Mouse (Mus musculus) lung, adult 2 months (tissue): Measurements from ENCODE around the gene Bpifa5. TPM values are rescaled to one million over a fixed set of nuclear protein-coding genes. Genes with fewer than 3 reads are reported as not detected.
A peak's percentile ranks its signal among the peaks of the same experiment; 100 is the strongest.

Experiments
- DNase-seq: peaks from one replicate; pipeline ENCODE4 v3.0.0; 2022
- H3K4me1 ChIP-seq: fragments of 200-500 bp; 2 replicates; pipeline ENCODE4 v1.6.1; 2011; ENCODE audit warnings: low read length; ENCODE audit not compliant: control insufficient read depth, insufficient read depth
- H3K4me3 ChIP-seq: fragments of 200-500 bp; replicated peaks from 2 replicates; pipeline ENCODE3; 2011; ENCODE audit warnings: low read depth, mild to moderate bottlenecking, control low read depth, low read length; ENCODE audit errors: extremely low read depth
- CTCF ChIP-seq: fragments of 200-500 bp; IDR thresholded peaks from 2 replicates; pipeline ENCODE4 v1.5.1; 2011; ENCODE audit warnings: mild to moderate bottlenecking, low read length, control low read depth; ENCODE audit not compliant: insufficient read depth
- POLR2A ChIP-seq: fragments of 200-500 bp; IDR thresholded peaks from 2 replicates; pipeline ENCODE4 v1.6.1; 2011; ENCODE audit warnings: low read depth, mild to moderate bottlenecking, control low read depth, low read length, borderline replicate concordance; ENCODE audit errors: extremely low read depth
- WGBS: fragments of 180-500 bp; shearing (Covaris S2); methylation state at CpG from one replicate; pipeline ENCODE4 v1.1.7; 2018; 5-methylcytosine and 5-hydroxymethylcytosine counted together
- polyA plus RNA-seq: library from polyadenylated mRNA; depleted of rRNA; stranded (reverse); fragments of >200 nt; gene quantifications from 2 replicates; pipeline ENCODE4 v1.2.3, GENCODE M21; 2012; rRNA removed

Gene Bpifa5
- polyA plus RNA-seq, 1 experiment: 4.3 TPM

GRCm38 (mm10) chr2:154204630-154205029 lies 42.2 kb downstream of the Bpifa5 start:
- WGBS: 89% methylated on average over 4 of the region's 4 CpGs
- TF ChIP-seq CTCF: no peak
- no peak for TF ChIP-seq POLR2A
- Histone ChIP-seq H3K4me3 (no peak overlapping the region), H3K4me1 (no peaks in the 10 kb centered on the region)
- no peak for DNase-seq

DNA sequence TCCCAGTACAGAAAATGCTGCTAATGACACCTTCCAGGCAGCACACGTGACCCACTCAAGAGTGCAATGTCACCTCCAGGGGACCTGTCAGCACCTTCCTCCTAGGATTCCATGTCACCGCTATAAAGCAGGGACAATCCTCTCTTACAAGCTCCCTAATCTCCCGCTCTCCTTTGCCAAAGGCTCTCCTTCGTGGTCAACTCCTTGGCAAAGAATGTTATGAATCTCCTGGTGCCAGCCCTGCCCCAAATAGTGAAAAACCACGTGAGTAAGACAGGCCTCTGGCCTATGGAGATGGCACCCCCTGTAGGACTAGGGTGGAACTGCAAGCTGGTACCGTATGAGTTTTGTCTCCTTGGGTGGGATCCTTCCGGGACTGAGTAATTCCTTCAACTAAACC lies 44.5 kb downstream of the Bpifa5 start:
- H3K4me1 ChIP-seq: no peaks in the 10 kb centered on the region
- H3K4me3 ChIP-seq: no peak overlapping the region
- 38% methylated on average over 7 of the region's 7 CpGs for WGBS
- TF ChIP-seq CTCF: peak; percentile 75
- TF ChIP-seq POLR2A: no peak
- DNase-seq: peak; percentile 46

DNA sequence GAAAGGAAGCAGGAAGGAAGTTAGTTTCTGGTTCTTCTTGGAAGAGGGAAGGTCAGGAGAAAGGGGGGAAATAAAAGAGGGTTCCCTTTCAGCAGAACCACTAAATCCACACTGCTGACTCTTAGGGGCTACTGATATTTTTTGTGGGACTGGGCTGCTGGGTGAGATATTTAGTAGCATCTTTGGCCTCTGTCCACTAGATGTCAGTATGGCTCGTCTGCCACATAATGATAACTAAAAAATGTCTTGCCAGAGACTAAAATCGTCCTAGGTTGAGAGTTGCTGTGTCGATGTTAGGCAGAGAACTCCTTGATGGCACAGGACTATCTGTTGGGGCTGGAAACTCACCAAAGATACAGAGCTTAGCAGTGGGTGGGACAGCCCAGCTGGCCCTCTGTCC lies 46.7 kb downstream of the Bpifa5 start:
- Histone ChIP-seq H3K4me3 (no peak overlapping the region), H3K4me1 (no peaks in the 10 kb centered on the region)
- no peak for DNase-seq
- TF ChIP-seq CTCF (peak; percentile 32; the same call in 1 of the 2 replicates), POLR2A (no peak)
- 4% methylated on average over 3 of the region's 3 CpGs for WGBS

DNA sequence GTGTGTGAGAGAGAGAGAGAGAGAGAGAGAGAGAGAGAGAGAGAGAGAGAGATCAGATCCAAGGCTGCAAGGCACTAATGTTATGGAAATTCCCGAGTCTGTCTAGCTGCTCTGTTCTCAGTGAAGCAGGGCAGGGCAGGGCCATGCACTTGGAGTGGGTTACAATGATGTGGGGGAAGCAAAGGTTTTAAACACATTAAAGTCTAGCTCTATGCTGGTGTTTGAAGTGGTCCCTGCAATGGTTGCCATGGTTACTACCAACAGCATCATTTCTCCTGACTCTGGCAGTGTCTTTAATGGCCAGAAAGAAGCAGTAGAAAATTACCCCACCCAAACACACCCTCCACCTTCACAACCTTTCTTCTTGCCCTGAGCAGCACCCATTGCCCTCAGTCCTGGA lies 48.7 kb downstream of the Bpifa5 start:
- no peak for DNase-seq
- H3K4me3 ChIP-seq: no peak overlapping the region
- no peaks in the 10 kb centered on the region for H3K4me1 ChIP-seq
- TF ChIP-seq CTCF (no peak), POLR2A (no peak)
- 48% methylated on average over 1 of the region's 1 CpGs for whole genome bisulfite sequencing

DNA sequence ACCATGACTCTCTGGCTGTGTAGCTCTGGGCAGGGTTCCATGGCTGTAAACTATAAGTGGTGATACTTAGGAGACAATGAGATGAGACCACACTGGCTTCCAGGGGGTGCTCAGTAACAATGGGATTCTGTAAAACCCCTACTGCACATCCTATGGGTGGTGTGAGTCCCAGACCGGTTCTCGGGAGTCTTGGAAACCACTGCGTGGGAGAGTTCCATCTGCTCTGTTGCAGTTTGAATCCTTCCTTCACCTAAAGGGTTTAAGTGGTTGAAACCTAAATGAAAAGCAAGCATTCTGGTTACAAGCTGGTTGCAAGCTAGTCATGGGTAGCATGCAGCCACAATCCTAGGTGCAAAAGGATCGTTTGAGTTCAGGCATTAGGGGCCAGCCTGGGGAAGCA lies 49.5 kb downstream of the Bpifa5 start:
- TF ChIP-seq POLR2A: no peak
- TF ChIP-seq CTCF: no peak
- no peak for DNase-seq
- H3K4me1 ChIP-seq: no peaks in the 10 kb centered on the region
- 87% methylated on average over 4 of the region's 4 CpGs for WGBS
- no peak overlapping the region for H3K4me3 ChIP-seq

DNA sequence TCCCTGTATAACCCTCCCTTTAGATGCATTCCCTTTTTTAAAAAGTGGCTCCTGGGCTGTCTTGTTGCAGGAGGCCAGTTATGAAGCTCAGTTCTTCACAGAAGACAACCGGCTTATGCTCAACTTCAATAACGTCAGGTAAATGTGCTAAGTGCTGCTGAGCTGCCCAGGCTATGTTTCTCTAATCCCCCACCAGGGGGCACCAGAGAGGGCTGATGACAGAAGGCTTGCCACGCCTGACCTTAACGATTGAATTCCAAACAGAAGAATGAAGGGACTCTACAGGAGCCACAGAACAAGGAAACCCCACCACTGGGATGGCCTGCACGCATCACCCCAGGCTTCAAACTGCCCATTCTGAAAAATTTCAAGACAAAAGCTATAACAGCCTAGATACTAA lies 52.8 kb downstream of the Bpifa5 start:
- DNase-seq: peak; percentile 76
- TF ChIP-seq POLR2A: no peak
- TF ChIP-seq CTCF: peak; percentile 86
- WGBS: 9% methylated on average over 5 of the region's 5 CpGs

More for the DNA sequence above, 52.8 kb downstream of the Bpifa5 start:
- Histone ChIP-seq H3K4me1 (no peaks in the 10 kb centered on the region), H3K4me3 (no peak overlapping the region)

Other genes starting within 250 kb of the Bpifa5 start
- gene Bpifb3, start 244.4 kb upstream of the Bpifa5 start, polyA plus RNA-seq: not detected in 2 replicates
- gene Bpifb4, start 224.4 kb upstream of the Bpifa5 start, polyA plus RNA-seq: not detected in 2 replicates
- not detected in 2 replicates for gene Bpifa6, start 187.7 kb upstream of the Bpifa5 start, polyA plus RNA-seq
- gene Bpifa2, start 154.3 kb upstream of the Bpifa5 start, polyA plus RNA-seq: not detected in 2 replicates
- gene Bpifa3, start 32.3 kb upstream of the Bpifa5 start, polyA plus RNA-seq: not detected in 2 replicates
- 295 and 710 TPM in 2 replicates for gene Bpifa1, start 19.7 kb upstream of the Bpifa5 start, polyA plus RNA-seq
- gene Bpifb1, start 28.2 kb downstream of the Bpifa5 start, polyA plus RNA-seq: 103 and 136 TPM in 2 replicates
- gene Bpifb5, start 61.1 kb downstream of the Bpifa5 start, polyA plus RNA-seq: 7.2 and 9.0 TPM in 2 replicates
- gene Bpifb9a, start 95.2 kb downstream of the Bpifa5 start, polyA plus RNA-seq: not detected in 2 replicates
- not detected in 2 replicates for gene Bpifb9b, start 144.6 kb downstream of the Bpifa5 start, polyA plus RNA-seq
- gene Cdk5rap1, start 210.4 kb downstream of the Bpifa5 start, polyA plus RNA-seq: 6.6 and 9.5 TPM in 2 replicates
- 22.5 and 24.1 TPM in 2 replicates for gene Snta1, start 245.5 kb downstream of the Bpifa5 start, polyA plus RNA-seq